In the genomic region with DNA sequence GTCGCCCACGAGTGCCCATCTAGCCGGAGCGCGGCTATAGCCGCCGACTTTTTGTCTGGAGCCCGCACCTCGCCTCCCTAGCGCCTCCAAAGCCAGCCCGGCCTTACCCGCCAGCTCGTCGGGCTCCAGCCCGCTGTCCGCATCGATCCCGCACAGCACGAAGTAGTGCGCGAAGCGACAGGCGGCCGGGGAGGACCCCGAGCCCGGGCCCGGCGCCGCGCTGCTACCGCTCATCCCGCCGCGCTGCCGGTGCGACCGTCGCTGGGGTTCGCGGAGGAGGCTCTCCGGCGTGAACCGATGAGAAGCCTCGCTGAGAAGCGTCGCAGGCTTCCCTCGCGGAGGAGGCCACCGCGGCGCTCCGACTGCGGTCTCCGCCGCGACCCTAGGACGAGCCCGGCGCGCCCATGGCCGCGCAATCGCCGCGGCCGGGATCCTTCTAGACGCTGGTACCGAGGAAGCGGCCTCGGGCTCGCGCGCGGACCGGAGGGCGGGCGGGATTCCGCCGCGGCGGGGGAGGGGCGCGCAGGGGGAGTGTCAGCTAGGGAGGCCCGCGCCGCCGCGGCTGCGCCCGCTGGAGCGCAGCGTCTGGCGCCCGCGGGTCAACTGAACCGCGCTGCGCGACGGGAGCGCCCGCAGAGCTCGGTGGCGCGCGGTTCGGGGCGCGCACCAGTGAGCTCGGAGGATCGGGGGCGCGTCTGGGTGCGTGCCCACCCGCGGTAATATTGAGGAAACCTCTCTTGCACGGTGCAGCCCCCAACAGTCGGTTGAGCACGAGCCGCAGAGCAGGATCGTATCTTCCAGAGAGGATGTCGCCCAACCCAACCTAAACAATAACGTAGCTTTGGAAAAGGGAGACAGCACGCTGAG, we compare ENCODE assay signal across 8 mouse cellular contexts. TPM values are rescaled to one million over a fixed set of nuclear protein-coding genes. Genes with fewer than 3 reads are reported as not detected.
DNase-seq lines count a peak whose midpoint lies in the region.

A gene (minus strand): TSS at position 605 of the 867 bp plus-strand sequence.

- peak; percentile 43 for DNase-seq in WW6 (ENCODE audit: low read depth, low spot score)
- DNase-seq in cerebellum, postnatal 4 days (ENCODE audit: low spot score in 2 of 2) = peak; percentile 57 to 77
- peak; percentile 83 for DNase-seq in gastrocnemius, postnatal 10 days
- DNase-seq in induced T-regulatory cell, adult 2 months (ENCODE audit: low read depth) = peak; percentile 46
- peak; percentile 68 to 83 for DNase-seq in left cerebral cortex, adult 8-10 months (ENCODE audit: low spot score in 2 of 2)
- peak; percentile 89 to 92 for DNase-seq in right cerebral cortex, postnatal 10 days (ENCODE audit: low spot score in 2 of 2)
- peak; percentile 75 to 83 for DNase-seq in urinary bladder, postnatal 36 days (ENCODE audit: low spot score in 2 of 2)

- H3K4me3 ChIP-seq in macrophage (ENCODE audit: inconsistent target) = peak within 1 kb of the TSS; percentile 28; the same call in 1 of the 2 replicates

- H3K79me2 ChIP-seq in macrophage (ENCODE audit: inconsistent target) = no peaks in the 10 kb centered on the region

- H3K36me3 ChIP-seq in macrophage (ENCODE audit: inconsistent target) = no peaks in the 10 kb centered on the region

- WGBS in macrophage (ENCODE audit: missing documents) = under 1% methylated on average over 121 of the region's 124 CpGs

- no peak within 1 kb of the TSS for H3K27ac ChIP-seq in macrophage

RNA-seq across cellular contexts. Expression of the gene that starts here (rescaled TPM):
- 10 to 100 TPM; 10.5 TPM for total RNA-seq in gastrocnemius, postnatal 10 days (2021)
- total RNA-seq in left cerebral cortex, adult 8-10 months (2022) = 10 to 100 TPM; 55.4 to 72.0 (median 63.4) TPM
- total RNA-seq in macrophage (2018; cell fraction: chromatin; rRNA removed) = 1 to 10 TPM in 14 of 26 experiments, under 1 TPM in 10, not detected in 2; 0.22 to 8.1 (median 1.2) TPM
- total RNA-seq in macrophage (2018; cell fraction: cytosol; rRNA removed) = under 1 TPM; 0.11 to 0.83 (median 0.31) TPM
- 1 to 10 TPM in 14 of 26 experiments, under 1 TPM in 12; 0.48 to 4.5 (median 1.2) TPM for total RNA-seq in macrophage (2018; cell fraction: nucleus; rRNA removed)
- polyA plus RNA-seq in macrophage (2018) = 0.20 to 0.52 TPM (median 0.20 TPM) in 3 replicates

Comparison
In these comparisons a context has a peak if more than half of its experiments do, and no peak if none do; other contexts are left out.
1. RNA of the gene that starts here (total RNA-seq): 55.4 to 72.0 TPM in left cerebral cortex, adult 8-10 months; 10.5 TPM in gastrocnemius, postnatal 10 days; every median in the first group is over 4 times any median in the second.
2. Peak in every context shown above with its lines, with median percentiles within 50 percentile points of each other: DNase-seq.